Mouse (Mus musculus) cerebellum, postnatal 4 days (tissue): ENCODE measurements at regions not wholly inside any gene's neighbourhood (a gene's known extent, or its start where the extent isn't known, plus 50 kb on each side); places are given as distances from the start of the nearest gene placed in this dataset.

Experiments
- DNase-seq, 2 experiments: peaks; one replicate each; pipeline ENCODE4 v3.0.0; 2022; ENCODE audit warnings: low spot score in 2 of 2, mixed read lengths in 1 of 2

GRCm38 (mm10) chr3:38131176-38131886 lies 353.3 kb downstream of the Ankrd50 start:
- no peak for DNase-seq

- no peak for DNase-seq
These were observed 354.6 kb downstream of the Ankrd50 start for GRCm38 (mm10) chr3:38130088-38130487.

DNA sequence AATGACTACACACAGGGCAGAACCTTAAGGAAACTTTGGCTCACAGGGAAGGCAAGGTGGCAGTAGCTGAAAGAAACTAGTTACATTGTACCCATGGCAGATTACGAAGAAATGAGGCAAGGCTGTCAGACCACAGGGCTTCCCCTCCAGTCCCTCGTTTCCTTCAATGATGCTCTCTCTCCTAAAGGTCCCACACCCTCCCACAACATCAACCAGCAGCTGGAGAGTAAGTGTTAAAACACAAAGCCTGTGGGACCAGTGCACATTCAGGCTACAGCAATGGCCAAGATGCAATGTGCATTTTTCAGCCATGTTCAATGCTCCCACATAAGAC lies 355.5 kb downstream of the Ankrd50 start:
- DNase-seq = no peak

DNA sequence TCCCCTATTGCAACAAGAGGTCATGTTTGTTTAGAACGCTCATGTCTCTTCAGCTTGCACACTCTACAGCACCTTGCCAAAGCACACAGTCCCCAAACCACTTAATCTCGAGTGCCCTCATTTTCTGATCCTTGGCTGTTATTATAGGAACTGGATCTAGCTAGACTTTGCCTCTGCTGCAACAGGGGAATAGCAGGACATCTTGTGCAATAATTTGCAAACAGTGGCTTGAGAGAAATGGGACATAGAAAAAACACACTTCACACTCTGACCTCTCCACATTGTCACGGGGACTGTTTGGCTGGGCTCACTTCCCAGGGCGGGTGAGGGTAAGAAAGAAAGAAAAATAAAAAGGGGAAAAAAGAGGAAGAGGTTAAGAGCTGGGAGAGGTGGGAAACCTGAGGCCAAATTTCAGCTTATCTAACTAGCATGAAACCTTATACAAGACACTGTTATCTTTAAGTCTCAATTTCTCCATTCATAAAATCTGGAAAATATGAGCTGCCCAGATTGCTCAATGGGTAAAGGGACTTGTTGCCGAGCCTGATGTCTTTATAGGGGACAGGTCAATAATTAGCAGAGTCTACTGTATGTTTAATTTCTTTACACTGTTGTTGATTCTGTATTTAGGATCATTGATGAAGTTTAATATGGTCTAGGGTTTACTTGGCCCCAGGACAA lies 356.0 kb downstream of the Ankrd50 start:
- DNase-seq = no peak

DNA sequence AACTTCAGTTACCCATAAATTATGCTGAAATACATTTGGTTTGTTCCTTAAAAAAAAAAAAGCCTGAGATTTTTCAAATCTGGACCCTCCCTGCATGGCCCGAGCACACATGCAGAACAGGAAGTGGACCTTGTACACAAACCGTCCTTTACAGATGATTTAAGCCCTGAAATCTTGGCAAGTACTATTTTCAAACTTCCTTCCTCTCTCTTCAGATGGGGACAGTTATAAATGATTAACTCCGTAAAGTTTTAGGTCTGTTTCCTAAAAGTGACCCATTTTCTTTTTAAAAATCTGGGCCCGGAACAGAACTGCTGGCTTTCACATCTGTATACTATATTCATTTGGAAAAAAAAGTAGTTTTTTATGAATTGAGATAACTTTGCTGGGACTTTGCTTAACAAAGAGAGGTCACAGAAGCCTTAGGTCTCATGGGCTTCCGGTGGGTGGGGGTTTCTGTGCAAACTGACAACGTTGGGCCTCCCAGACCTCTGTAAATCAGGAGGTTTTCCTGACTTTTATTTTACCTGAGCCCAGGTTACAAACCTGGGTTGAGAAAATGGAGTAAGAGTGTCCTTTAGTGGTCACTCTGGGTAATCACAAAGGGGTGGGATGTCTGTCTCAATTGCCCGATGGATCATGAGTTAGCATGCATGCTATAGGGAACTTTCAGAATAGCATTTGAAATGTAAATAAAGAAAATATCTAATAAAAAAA lies 368.4 kb downstream of the Ankrd50 start:
- no peak for DNase-seq

DNA sequence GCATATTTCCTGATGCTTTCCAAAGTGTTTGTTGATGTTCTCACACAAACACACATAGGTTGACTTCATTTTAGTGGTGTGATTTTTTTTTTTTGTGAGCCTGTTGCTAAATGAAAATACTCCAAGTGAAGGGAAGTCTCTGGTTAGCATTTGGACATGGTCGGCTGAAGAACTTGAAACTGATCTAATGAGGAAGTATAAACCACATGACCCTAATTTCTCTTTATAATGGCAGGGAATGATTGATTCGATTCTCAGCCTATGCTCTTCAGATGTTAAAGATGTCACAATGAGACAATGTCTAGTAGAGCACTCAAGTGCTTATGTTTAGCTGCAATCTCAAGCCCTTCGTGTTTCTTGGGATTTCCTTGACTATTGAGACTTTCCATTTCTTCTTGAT lies 372.1 kb downstream of the Ankrd50 start:
- no peak for DNase-seq

GRCm38 (mm10) chr3:38105022-38105857 lies 379.4 kb downstream of the Ankrd50 start:
- DNase-seq = no peak

GRCm38 (mm10) chr3:38104418-38104817 lies 380.1 kb upstream of the Gm5148 start:
- DNase-seq = no peak

DNA sequence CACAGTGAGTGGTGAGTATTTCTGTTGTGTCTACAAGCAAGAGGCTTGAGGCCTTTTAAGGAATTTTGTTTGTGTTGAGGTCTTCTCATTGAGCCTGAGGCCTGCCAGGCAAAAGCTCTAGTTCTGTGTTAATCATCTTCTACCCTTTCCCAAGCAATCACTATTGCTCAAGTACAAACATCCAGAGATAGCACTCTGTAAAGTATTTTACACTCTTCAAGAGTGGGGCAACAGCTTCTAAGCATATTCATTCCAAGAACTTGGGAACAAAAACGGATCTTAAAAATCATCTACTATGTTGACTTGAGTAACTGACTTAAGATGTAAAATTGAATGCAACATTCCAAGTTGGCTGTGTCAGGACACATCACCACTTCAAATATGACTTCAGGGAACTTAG lies 378.7 kb upstream of the Gm5148 start:
- DNase-seq = no peak

DNA sequence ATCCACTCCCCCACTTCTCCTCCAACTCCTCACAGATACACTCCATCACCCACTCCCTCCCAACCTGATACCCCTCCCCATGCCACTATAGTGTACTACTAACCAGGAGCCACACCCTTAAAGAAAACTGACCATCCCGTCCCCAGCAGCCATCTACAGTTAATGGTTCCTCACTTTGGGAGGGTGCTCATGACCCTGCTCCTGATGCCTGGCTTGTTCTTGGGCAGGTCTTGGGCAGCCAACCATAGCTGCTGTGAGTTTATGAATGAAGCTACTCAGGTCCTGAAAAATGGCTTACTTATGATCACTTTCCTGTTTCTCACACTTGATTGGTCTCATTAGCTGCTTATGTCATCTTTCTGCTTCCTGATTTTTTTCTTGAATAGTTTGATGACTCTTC lies 377.9 kb upstream of the Gm5148 start:
- no peak for DNase-seq

- no peak for DNase-seq
These were observed 370.2 kb upstream of the Gm5148 start for GRCm38 (mm10) chr3:38094370-38094979.

DNA sequence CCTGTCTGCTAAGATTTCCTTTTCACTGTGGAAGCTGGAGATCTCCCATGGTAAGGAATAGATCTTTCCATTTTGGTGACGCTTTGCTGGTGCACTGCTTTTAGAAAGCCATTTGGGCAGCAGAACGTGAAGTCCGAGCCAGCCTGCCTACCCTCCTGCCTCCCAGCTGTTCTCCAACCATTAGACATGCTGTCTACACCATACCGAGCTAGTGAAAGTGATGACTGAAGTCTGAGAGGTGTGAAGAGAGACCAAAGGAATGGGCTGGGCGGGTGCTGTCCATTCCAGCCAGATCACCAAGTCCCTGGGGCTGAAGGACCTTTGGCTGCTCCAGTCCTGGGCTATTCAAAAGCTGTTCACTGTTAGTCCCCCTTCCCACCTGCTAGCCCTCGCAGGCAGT lies 360.3 kb upstream of the Gm5148 start:
- DNase-seq = no peak

DNA sequence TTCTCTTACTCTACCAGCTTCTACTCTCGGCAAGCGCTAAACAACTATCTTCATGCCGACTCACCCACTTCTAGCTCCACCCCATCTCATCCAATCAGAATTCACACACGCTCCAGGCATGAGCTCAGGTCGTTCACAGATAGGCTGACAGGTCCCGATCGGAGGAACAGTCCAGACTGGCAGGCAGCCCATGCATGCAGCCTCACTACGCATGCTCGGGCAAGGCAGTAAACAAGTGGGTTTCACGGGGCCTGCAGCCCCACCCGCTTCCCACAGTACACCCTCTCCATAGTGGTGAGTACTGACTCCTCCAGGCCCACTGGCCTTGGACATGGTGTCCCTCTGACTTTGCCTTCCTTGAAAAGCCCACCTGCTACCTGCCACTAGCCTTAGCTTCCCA lies 358.1 kb upstream of the Gm5148 start:
- DNase-seq = no peak

DNA sequence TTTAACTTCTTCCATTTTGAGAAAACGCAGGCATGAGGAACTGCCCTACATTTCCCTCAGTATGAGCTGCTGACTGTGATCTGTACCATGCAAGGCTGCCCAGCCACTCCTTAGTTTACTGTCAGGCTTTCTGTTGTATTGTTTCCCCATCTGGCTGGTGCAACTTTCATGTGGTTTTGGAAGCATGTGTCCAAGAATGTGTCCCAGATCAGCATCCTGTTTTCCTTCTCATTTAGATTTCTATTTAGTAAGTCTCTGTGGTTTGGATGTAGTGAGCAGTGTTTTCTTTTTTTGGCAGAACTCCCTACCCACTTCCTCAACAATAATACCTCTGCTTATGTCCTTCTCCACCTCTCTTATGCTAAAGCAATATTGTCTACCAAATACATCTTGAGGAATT lies 352.5 kb upstream of the Gm5148 start:
- no peak for DNase-seq

- no peak for DNase-seq
These were observed 349.7 kb upstream of the Gm5148 start for GRCm38 (mm10) chr3:38073946-38074345.

GRCm38 (mm10) chr3:38055627-38056026 lies 331.3 kb upstream of the Gm5148 start:
- DNase-seq = no peak

GRCm38 (mm10) chr3:38052941-38053340 lies 328.7 kb upstream of the Gm5148 start:
- no peak for DNase-seq

- no peak for DNase-seq
These were observed 327.5 kb upstream of the Gm5148 start for GRCm38 (mm10) chr3:38051748-38052147.

DNA sequence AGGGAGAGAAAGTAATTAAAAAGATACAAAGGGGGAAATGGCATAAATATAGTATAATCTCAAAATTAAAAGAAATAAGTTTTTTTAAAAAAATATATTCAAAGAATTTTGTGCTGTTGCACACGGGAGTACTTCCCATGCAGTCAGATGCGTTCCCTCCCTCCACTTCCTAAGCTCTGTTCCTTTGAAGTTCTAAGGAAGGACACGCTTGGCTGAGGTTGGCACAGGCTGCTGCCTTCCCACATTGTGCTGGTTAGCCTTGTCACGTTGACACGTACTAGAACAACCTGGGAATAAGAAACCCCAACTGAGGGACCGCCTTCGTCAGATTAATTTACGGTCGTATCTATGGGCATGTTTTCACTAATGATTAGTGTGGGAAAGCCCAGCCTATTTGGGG lies 326.6 kb upstream of the Gm5148 start:
- DNase-seq = no peak

DNA sequence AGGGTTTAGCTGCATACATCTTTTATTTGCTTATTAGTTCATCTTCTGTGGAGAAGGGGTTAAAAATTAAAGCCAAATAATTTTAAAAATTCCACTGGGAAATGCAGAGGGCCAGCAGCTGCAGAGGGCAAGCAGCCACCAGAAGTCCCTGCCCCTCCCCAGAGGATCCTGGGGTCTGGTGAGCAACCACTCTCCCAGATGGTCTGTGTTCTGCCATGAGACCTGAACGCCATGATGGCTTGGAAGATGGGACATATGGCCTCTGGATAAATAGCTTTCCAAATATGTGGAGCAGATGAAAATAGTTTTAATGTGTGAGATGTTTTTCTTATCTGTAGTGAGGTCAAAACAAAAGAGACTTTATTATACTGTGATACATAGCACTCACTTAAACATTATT lies 326.1 kb upstream of the Gm5148 start:
- DNase-seq = no peak

DNA sequence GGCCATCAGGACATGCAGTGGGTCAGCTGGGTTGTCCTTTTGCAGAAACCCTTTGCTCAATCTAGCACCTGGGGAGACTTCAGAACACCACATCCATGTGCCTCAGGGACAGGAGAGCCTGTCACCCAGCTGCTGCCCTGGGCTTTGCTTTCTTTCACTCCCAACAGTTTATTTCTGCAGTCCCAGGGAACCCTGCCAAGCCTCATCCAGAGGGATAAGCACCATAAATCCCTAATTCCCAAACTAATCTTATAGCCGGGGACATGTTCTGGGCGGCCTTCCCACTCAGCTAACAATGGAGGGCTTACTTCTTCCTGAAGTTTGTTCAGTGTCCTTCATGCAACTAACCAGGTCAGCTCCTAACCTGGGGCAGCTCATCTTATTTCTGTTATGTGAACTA lies 325.0 kb upstream of the Gm5148 start:
- DNase-seq = peak in 1 of 2 experiments; percentile 13

DNA sequence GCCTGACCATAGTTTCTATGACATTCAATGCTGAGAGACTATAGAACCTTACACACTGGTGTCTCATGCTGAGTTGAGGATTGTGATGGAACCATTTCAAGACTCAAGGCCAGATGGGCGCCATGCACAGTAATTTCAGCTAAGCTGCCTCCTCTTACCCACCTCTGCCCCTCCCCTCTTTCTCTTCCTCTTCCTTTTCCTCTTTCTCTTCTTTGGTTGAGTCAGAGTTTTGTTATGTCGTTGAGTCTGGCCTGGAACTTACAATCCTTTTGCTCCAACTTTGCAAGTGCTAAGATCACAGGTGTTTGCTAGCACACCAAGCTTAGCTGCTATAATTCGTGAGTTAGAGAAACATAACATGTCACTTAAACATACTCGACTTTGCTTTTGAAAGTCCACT lies 323.2 kb upstream of the Gm5148 start:
- no peak for DNase-seq
